Mouse (Mus musculus) ES-E14 (cell line): ENCODE results near the gene BC025920. TPM values are rescaled to one million over a fixed set of nuclear protein-coding genes. Genes with fewer than 3 reads are reported as not detected.

Experiments
- DNase-seq: peaks from one replicate; pipeline ENCODE4 v3.0.0-alpha.2; 2013; ENCODE audit warnings: low read depth, low spot score
- H3K27ac ChIP-seq: 2 replicates; pipeline ENCODE4 v1.5.1; 2012; ENCODE audit warnings: low read depth, mild to moderate bottlenecking, low read length, moderate library complexity, mixed read lengths; ENCODE audit not compliant: poor library complexity, insufficient read depth, severe bottlenecking
- H3K36me3 ChIP-seq: 2 replicates; pipeline ENCODE4 v1.6.1; 2012; ENCODE audit warnings: mild to moderate bottlenecking, low read length, moderate library complexity, mixed read lengths; ENCODE audit not compliant: control insufficient read depth, poor library complexity, insufficient read depth, severe bottlenecking
- H3K4me1 ChIP-seq, 2 experiments: fragments of 150-350 bp in 1 of 2; sonication (generic) in 1 of 2; 2 replicates each; pipeline ENCODE4 v1.6.1; 2012; ENCODE audit warnings: low read length in 2 of 2, mild to moderate bottlenecking in 1 of 2, mixed read lengths in 1 of 2; ENCODE audit not compliant: control insufficient read depth in 2 of 2, insufficient read depth in 2 of 2, poor library complexity in 1 of 2
- H3K4me3 ChIP-seq, 2 experiments: fragments of 150-350 bp in 1 of 2; sonication (generic) in 1 of 2; 2 replicates each; pipeline ENCODE4 v1.5.1; 2012; ENCODE audit warnings: low read length in 2 of 2, low read depth in 1 of 2, mild to moderate bottlenecking in 1 of 2, mixed read lengths in 1 of 2; ENCODE audit not compliant: insufficient read depth in 1 of 2, poor library complexity in 1 of 2, severe bottlenecking in 1 of 2
- H3K9ac ChIP-seq: 2 replicates; pipeline ENCODE4 v1.6.1; 2012; ENCODE audit warnings: low read depth, mild to moderate bottlenecking, low read length, mixed read lengths; ENCODE audit not compliant: poor library complexity, insufficient read depth, severe bottlenecking
- H3K9me3 ChIP-seq: fragments of 150-350 bp; sonication (generic); 2 replicates; pipeline ENCODE4 v1.6.1; 2012; ENCODE audit warnings: low read depth, mild to moderate bottlenecking, low read length; ENCODE audit not compliant: control insufficient read depth, insufficient read depth
- CHD2 ChIP-seq: IDR thresholded peaks from 2 replicates; pipeline ENCODE4 v1.6.1; 2014; ENCODE audit warnings: mild to moderate bottlenecking, low read depth, low read length, inconsistent platforms
- HCFC1 ChIP-seq: IDR thresholded peaks from 2 replicates; pipeline ENCODE4 v1.6.1; 2012; ENCODE audit warnings: low read length, inconsistent platforms, borderline replicate concordance; ENCODE audit not compliant: insufficient read depth
- MAFK ChIP-seq: IDR thresholded peaks from 2 replicates; pipeline ENCODE4 v1.6.1; 2014; ENCODE audit warnings: mild to moderate bottlenecking, low read depth, low read length, inconsistent platforms; ENCODE audit not compliant: insufficient read depth
- ZC3H11A ChIP-seq: IDR thresholded peaks from 2 replicates; pipeline ENCODE4 v1.6.1; 2012; ENCODE audit warnings: low read depth, mild to moderate bottlenecking, inconsistent platforms, low read length, borderline replicate concordance
- ZNF384 ChIP-seq: IDR thresholded peaks from 2 replicates; pipeline ENCODE4 v1.6.1; 2012; ENCODE audit warnings: low read depth, low read length, inconsistent platforms
- in situ Hi-C, 2 experiments: fragments of 600-800 bp; cut with MboI; formaldehyde crosslinking; loops; one replicate each; pipeline ENCODE4 v1.15.1; 2025; ENCODE audit warnings: low sequenced_read_pairs in 2 of 2, inconsistent platforms in 1 of 2; ENCODE audit not compliant: unreplicated experiment in 2 of 2
- total RNA-seq: library from RNA; depleted of rRNA; stranded (reverse); fragments of 300-350 nt; gene quantifications from 2 replicates; pipeline ENCODE4 v1.2.3, GENCODE M21; 2012

Gene BC025920
- total RNA-seq, 1 experiment = 2.5 TPM

GRCm38 (mm10) chr10:81644162-81644561, 38.1 kb downstream of the BC025920 start:
- peak overlapping the region; percentile 60 to 76 for H3K4me3 ChIP-seq
- peaks cover 0 to 14% of the 10 kb centered on the region in 2 experiments; a peak in 1 of 4 replicates for H3K4me1 ChIP-seq
- H3K9ac ChIP-seq = peak overlapping the region; percentile 87
- H3K36me3 ChIP-seq = no peaks in the 10 kb centered on the region
- H3K27ac ChIP-seq = no peak overlapping the region; the same call in 1 of the 2 replicates
- no peak for DNase-seq
- H3K9me3 ChIP-seq = no peaks in the 10 kb centered on the region
- in situ Hi-C loops = no loop called here
- TF ChIP-seq HCFC1 = no peak
- TF ChIP-seq MAFK = no peak
- TF ChIP-seq ZNF384 = no peak
- TF ChIP-seq ZC3H11A = no peak
- no peak for TF ChIP-seq CHD2

- no peak for TF ChIP-seq ZC3H11A
- in situ Hi-C loops = no loop called here
- no peak overlapping the region for H3K27ac ChIP-seq
These were observed 38.6 kb downstream of the BC025920 start for GRCm38 (mm10) chr10:81644716-81645115.

GRCm38 (mm10) chr10:81645391-81645790, 39.3 kb downstream of the BC025920 start:
- DNase-seq = no peak
- H3K9ac ChIP-seq = no peak overlapping the region
- in situ Hi-C loops = no loop called here
- H3K36me3 ChIP-seq = no peaks in the 10 kb centered on the region
- TF ChIP-seq CHD2 (no peak), ZNF384 (no peak), MAFK (no peak), HCFC1 (no peak), ZC3H11A (no peak)
- H3K4me3 ChIP-seq = no peak overlapping the region
- no peak overlapping the region for H3K27ac ChIP-seq
- no peaks in the 10 kb centered on the region for H3K9me3 ChIP-seq
- H3K4me1 ChIP-seq = peaks cover 0 to 14% of the 10 kb centered on the region in 2 experiments; a peak in 1 of 4 replicates

More at GRCm38 (mm10) chr10:81644716-81645115, 38.6 kb downstream of the BC025920 start:
- H3K4me3 ChIP-seq = peak overlapping the region in 1 of 2 experiments; percentile 60; a peak in 2 of 4 replicates
- H3K9me3 ChIP-seq = no peaks in the 10 kb centered on the region
- DNase-seq = no peak
- peaks cover 0 to 14% of the 10 kb centered on the region in 2 experiments; a peak in 1 of 4 replicates for H3K4me1 ChIP-seq
- H3K36me3 ChIP-seq = no peaks in the 10 kb centered on the region
- peak overlapping the region; percentile 33; the same call in 1 of the 2 replicates for H3K9ac ChIP-seq

GRCm38 (mm10) chr10:81646015-81646555, 40.0 kb downstream of the BC025920 start:
- Histone ChIP-seq H3K4me1 (peaks cover 0 to 14% of the 10 kb centered on the region in 2 experiments; a peak in 2 of 4 replicates), H3K36me3 (no peaks in the 10 kb centered on the region), H3K9me3 (no peaks in the 10 kb centered on the region), H3K9ac (no peak overlapping the region), H3K4me3 (no peak overlapping the region), H3K27ac (no peak overlapping the region)
- TF ChIP-seq CHD2 (no peak), ZC3H11A (no peak), MAFK (no peak), HCFC1 (no peak), ZNF384 (no peak)
- in situ Hi-C loops = no loop called here
- no peak for DNase-seq
